In genomic region chr1:194929972-194930355, GRCm38 (mm10) we compare ENCODE assay signal across 10 mouse cellular contexts. TPM values are rescaled to one million over a fixed set of nuclear protein-coding genes. Genes with fewer than 3 reads are reported as not detected.
DNase-seq lines count a peak whose midpoint lies in the region; ATAC-seq and TF ChIP-seq lines count a peak whose summit lies in the region.
"Had no signal": no experiment of that assay in that cellular context is flagged by ENCODE, and none has a peak within 500 bp of the region (broad histone marks: within the 10 kb centered on the region; RNA-seq: fewer than 3 reads in every experiment).

No protein-coding gene starts in this region.

- DNase-seq in heart, adult 11 months: peak; percentile 98
- peak; percentile 51 for DNase-seq in R1 (ENCODE audit: low read depth, low spot score)
- DNase-seq in gastrocnemius, adult 2 months: peak; percentile 76
- no peak for DNase-seq in liver
- DNase-seq in layer of hippocampus, postnatal 36 days: no peak
- DNase-seq in spleen, adult 18-20 months: no peak

- no peak overlapping the region for H3K27ac ChIP-seq in heart, embryonic 11.5 days (ENCODE audit: low read depth, low read length)
- H3K27ac ChIP-seq in gastrocnemius, adult 2 months: peak overlapping the region; percentile 71
- peak overlapping the region; percentile 82 for H3K27ac ChIP-seq in lung, embryonic 16.5 days (ENCODE audit: low read length)

- H3K9me3 ChIP-seq in heart, embryonic 11.5 days (replicated peaks; ENCODE audit: control insufficient read depth, low read length): no peaks in the 10 kb centered on the region
- no peaks in the 10 kb centered on the region for H3K9me3 ChIP-seq in lung, embryonic 16.5 days (ENCODE audit: control insufficient read depth, low read length)

- 60% methylated on average over 1 of the region's 1 CpGs for WGBS in heart, embryonic 11.5 days (ENCODE audit: insufficient replicate concordance)
- 49% methylated on average over 1 of the region's 1 CpGs for WGBS in lung, embryonic 16.5 days

- peaks cover 18% of the 10 kb centered on the region for H3K4me1 ChIP-seq in heart, embryonic 11.5 days (ENCODE audit: control insufficient read depth, insufficient read depth, low read length)
- H3K4me1 ChIP-seq in lung, embryonic 16.5 days (replicated peaks; ENCODE audit: control insufficient read depth, insufficient read depth, low read length): peaks cover 23% of the 10 kb centered on the region

- no peak for ATAC-seq in heart, embryonic 11.5 days (replicated peaks; ENCODE audit: insufficient number of reproducible peaks, low FRiP score, low TSS enrichment)
- ATAC-seq in lung, embryonic 16.5 days (ENCODE audit: low read depth): peak; percentile 90
- ATAC-seq: CD4-positive, CD25-positive, alpha-beta regulatory T cell, adult 4 months had no signal

- no peaks in the 10 kb centered on the region for H3K27me3 ChIP-seq in heart, embryonic 11.5 days (ENCODE audit: control insufficient read depth, insufficient read depth, low read length)
- no peaks in the 10 kb centered on the region for H3K27me3 ChIP-seq in lung, embryonic 16.5 days (ENCODE audit: control insufficient read depth, insufficient read depth, low read depth, low read length)

- H3K36me3 ChIP-seq in heart, embryonic 11.5 days (ENCODE audit: control insufficient read depth, insufficient read depth, low read length): no peaks in the 10 kb centered on the region
- no peaks in the 10 kb centered on the region for H3K36me3 ChIP-seq in lung, embryonic 16.5 days (ENCODE audit: control insufficient read depth, insufficient read depth, low read length)

- no peak overlapping the region for H3K4me3 ChIP-seq in heart, embryonic 11.5 days (ENCODE audit: low read depth, low read length)
- H3K4me3 ChIP-seq in gastrocnemius, adult 2 months: no peak overlapping the region
- H3K4me3 ChIP-seq in lung, embryonic 16.5 days (ENCODE audit: low read length): no peak overlapping the region

- no peak overlapping the region for H3K4me2 ChIP-seq in heart, embryonic 11.5 days
- no peak overlapping the region for H3K4me2 ChIP-seq in lung, embryonic 16.5 days (ENCODE audit: low read depth, low read length)
- H3K4me2 ChIP-seq: midbrain, embryonic 11.5 days had no signal

- TF ChIP-seq CTCF in gastrocnemius, adult 2 months (IDR thresholded peaks at IDR 0.05): no peak

- no peak overlapping the region for H3K9ac ChIP-seq in heart, embryonic 11.5 days (ENCODE audit: low read depth, low read length)
- no peak overlapping the region for H3K9ac ChIP-seq in lung, embryonic 16.5 days (ENCODE audit: low read length)

- intact Hi-C loops in gastrocnemius, adult 2 months (cut with DNase I): no loop called here

RNA-seq across cellular contexts. Expression of gene Cd34, which starts 8.7 kb away (rescaled TPM):
- 70.4 and 85.1 TPM in 2 replicates for polyA plus RNA-seq in heart, embryonic 11.5 days (2014; fragmentation: Nextera tagmentation; extraction: Ambion mirVana)
- total RNA-seq in gastrocnemius, adult 2 months (2021): 10 to 100 TPM; 32.8 to 49.3 TPM
- 205 and 212 TPM in 2 replicates for polyA plus RNA-seq in lung, embryonic 16.5 days (2015; fragmentation: Nextera tagmentation; extraction: Ambion mirVana)
- 10 to 100 TPM; 24.8 to 27.2 TPM for total RNA-seq in layer of hippocampus, postnatal 36 days (2021)

Comparison
In these comparisons a context has a peak if more than half of its experiments do, and no peak if none do; other contexts are left out.
1. DNase-seq: peak in heart, adult 11 months (single experiment), R1 (single experiment) and gastrocnemius, adult 2 months (single experiment); none in liver (single experiment), layer of hippocampus, postnatal 36 days (0 of 2) and spleen, adult 18-20 months (0 of 2).